Mouse (Mus musculus): Measurements from ENCODE around the gene Gm5861.
"Not testable (repeated sequence)": the region's sequence is repeated elsewhere in the genome, so short reads cannot be mapped to it uniquely, and the experiment has no call there.

Gene Gm5861

DNA sequence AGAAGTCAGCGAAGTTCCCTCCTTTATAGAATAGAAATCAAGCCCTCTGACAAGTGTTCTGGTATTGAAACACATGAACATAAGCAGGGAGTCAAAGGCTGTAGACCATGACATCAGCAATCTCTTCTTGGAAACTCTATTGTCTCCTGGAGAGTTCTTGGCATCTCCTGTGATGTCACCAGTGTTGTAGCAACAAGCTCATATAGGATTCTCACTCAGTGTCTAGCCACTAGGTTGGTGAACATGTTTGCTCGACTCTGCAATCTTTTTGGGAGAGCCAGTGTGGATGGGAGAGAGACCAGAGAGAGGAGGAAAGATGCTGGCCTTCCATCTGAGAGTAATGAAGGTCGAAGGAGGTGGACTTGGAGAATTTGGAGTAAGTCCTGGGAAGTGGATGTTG, at the start of gene Gm5861:
TSS of gene Gm5861 (plus strand) at position 301 of the 400 bp plus-strand sequence.
- in situ Hi-C loops (cut with MboI; ENCODE audit: low pct_unique_long_range_greater_than_20kb in 1 of 2, low sequenced_read_pairs in 2 of 2, unreplicated experiment in 1 of 2) = not testable (repeated sequence)

DNA sequence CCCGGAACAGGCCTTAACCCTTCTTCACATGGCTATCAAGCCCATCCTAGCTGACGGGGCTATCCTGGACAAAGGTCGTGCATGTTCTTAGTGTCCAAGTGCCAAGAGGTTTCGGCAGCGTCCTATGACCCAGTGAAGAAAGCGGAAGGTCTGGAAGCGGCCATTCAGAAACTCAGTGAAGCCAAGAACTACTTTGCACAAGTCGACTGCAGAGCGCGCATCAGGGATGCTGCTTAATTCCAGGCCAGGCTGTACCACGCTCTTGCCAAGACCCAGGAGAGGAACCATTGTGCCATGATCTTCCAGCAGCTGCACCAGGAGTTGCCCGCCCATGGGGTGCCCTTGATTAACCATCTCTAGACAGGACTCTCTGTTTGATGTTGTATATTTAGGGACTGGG, 44.8 kb upstream of the Gm5861 start:
- in situ Hi-C loops (cut with MboI; ENCODE audit: low pct_unique_long_range_greater_than_20kb in 1 of 2, low sequenced_read_pairs in 2 of 2, unreplicated experiment in 1 of 2) = not testable (repeated sequence)

All from mouse embryonic stem cell (cell line).